Mouse (Mus musculus): ENCODE data around the gene Ppp2r1b. TPM values are rescaled to one million over a fixed set of nuclear protein-coding genes. Genes with fewer than 3 reads are reported as not detected.
A peak's percentile ranks its signal among the peaks of the same experiment; 100 is the strongest.

Gene Ppp2r1b
- polyA plus RNA-seq, 2 experiments: 25.2 to 51.0 TPM

DNA sequence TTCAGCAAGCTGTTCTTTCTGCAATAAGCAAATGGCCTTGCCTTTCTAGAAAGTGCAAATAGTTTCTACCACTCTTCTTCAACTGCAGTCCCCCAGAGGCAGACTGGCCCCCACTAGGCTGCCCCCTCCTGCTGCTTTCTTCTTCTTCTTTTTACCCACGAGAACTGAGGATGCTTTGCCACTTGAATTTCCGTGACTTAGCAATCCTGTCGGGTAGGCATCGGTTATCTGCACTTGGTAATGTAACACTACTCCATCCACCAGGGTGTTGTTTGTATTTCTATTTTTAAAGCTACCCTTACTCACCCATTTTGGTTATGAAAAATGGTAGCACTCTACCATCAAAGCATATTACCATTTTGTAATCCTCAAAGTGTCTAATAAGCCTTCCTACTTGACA is 44.9 kb downstream of the Ppp2r1b start:
- Histone ChIP-seq H3K4me1 (ENCODE audit: control insufficient read depth, insufficient read depth, low read length) (peaks cover 11% of the 10 kb centered on the region), H3K9ac (ENCODE audit: low read depth, low read length, severe bottlenecking) (no peak overlapping the region), H3K36me3 (ENCODE audit: control insufficient read depth, insufficient read depth, low read length) (peaks cover 12% of the 10 kb centered on the region; the same call in 1 of the 2 replicates), H3K4me2 (replicated peaks; ENCODE audit: low read depth, low read length, severe bottlenecking) (no peak overlapping the region), H3K9me3 (ENCODE audit: control insufficient read depth, low read length) (no peaks in the 10 kb centered on the region), H3K27ac (replicated peaks; ENCODE audit: low read depth, low read length) (no peak overlapping the region), H3K4me3 (replicated peaks; ENCODE audit: low read length) (no peak overlapping the region), H3K27me3 (ENCODE audit: control insufficient read depth, insufficient read depth, low read length) (no peaks in the 10 kb centered on the region)
- ATAC-seq (ENCODE audit: low FRiP score, low read depth) (no peak), DNase-seq (ENCODE audit: low spot score) (no peak)
- WGBS: 84% methylated on average over 4 of the region's 4 CpGs
- no peak for TF ChIP-seq POLR2A (IDR thresholded peaks at IDR 0.05; ENCODE audit: borderline replicate concordance, extremely low read depth, insufficient read depth, insufficient read length)

DNA sequence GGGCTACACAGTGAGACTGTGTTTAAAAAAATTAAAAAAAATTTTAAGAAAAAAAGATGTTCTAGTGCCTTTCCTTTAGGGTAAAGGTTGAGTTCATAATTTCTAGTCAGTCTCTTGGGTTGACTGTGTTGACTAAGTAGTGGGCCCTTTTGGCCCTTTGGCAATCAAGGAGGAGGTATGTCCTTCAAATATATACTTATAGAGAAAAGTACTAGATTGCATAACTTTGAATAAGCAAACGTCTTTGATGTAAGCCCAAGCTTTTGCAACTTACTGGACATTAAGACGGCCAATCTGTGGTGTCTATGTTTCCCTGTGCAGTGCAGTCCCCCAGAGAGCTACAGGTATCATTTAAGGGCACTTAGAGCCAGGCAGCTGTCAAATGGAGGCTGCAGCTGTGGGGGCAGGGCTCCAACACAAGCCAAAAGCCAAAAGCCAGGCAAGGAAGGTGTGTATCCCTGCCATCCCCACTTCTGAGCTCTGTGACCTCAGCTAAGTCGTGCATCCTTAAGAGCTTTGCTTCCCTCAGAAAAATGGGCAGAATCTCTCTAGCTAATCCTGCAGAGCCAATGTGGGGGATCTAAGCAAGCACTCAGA is 45.5 kb downstream of the Ppp2r1b start:
- Histone ChIP-seq H3K36me3 (ENCODE audit: control insufficient read depth, insufficient read depth, low read length) (peaks cover 18% of the 10 kb centered on the region; the same call in 1 of the 2 replicates), H3K4me2 (replicated peaks; ENCODE audit: low read depth, low read length, severe bottlenecking) (no peak overlapping the region), H3K27ac (replicated peaks; ENCODE audit: low read depth, low read length) (no peak overlapping the region), H3K9ac (ENCODE audit: low read depth, low read length, severe bottlenecking) (no peak overlapping the region), H3K4me3 (replicated peaks; ENCODE audit: low read length) (no peak overlapping the region), H3K27me3 (ENCODE audit: control insufficient read depth, insufficient read depth, low read length) (no peaks in the 10 kb centered on the region), H3K4me1 (ENCODE audit: control insufficient read depth, insufficient read depth, low read length) (peaks cover 5% of the 10 kb centered on the region), H3K9me3 (ENCODE audit: control insufficient read depth, low read length) (no peaks in the 10 kb centered on the region)
- no peak for DNase-seq (ENCODE audit: low spot score)
- TF ChIP-seq POLR2A (IDR thresholded peaks at IDR 0.05; ENCODE audit: borderline replicate concordance, extremely low read depth, insufficient read depth, insufficient read length): no peak
- ATAC-seq (ENCODE audit: low FRiP score, low read depth): no peak
- WGBS: 84% methylated on average over 3 of the region's 3 CpGs

DNA sequence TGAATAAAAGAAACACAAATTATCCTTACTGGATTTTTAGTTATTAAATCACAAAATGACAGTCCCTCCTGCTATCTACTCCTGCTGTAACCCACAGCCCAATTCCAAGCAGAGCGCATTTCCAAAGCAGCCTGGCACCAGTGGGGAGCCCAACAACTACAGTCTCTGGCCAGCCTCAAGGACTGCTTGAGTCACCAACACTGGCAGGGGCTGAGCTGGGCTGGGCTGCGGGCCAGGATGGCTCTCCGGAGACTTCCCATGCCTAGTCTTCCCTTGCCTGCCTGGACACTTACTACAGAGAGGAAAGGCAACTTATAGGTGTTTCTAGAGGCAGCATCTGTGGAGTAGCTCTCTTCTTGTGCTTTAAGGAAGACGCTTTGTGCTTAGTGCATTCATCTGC is 48.6 kb downstream of the Ppp2r1b start:
- TF ChIP-seq POLR2A (IDR thresholded peaks at IDR 0.05; ENCODE audit: borderline replicate concordance, extremely low read depth, insufficient read depth, insufficient read length): no peak
- Histone ChIP-seq H3K27ac (replicated peaks; ENCODE audit: low read depth, low read length) (no peak overlapping the region), H3K4me1 (ENCODE audit: control insufficient read depth, insufficient read depth, low read length) (no peaks in the 10 kb centered on the region), H3K9me3 (ENCODE audit: control insufficient read depth, low read length) (no peaks in the 10 kb centered on the region), H3K4me2 (replicated peaks; ENCODE audit: low read depth, low read length, severe bottlenecking) (no peak overlapping the region), H3K9ac (ENCODE audit: low read depth, low read length, severe bottlenecking) (no peak overlapping the region), H3K27me3 (ENCODE audit: control insufficient read depth, insufficient read depth, low read length) (no peaks in the 10 kb centered on the region), H3K4me3 (replicated peaks; ENCODE audit: low read length) (no peak overlapping the region), H3K36me3 (ENCODE audit: control insufficient read depth, insufficient read depth, low read length) (peaks cover 36% of the 10 kb centered on the region)
- WGBS: 84% methylated on average over 4 of the region's 4 CpGs
- ATAC-seq (ENCODE audit: low FRiP score, low read depth) (no peak), DNase-seq (ENCODE audit: low spot score) (no peak)

DNA sequence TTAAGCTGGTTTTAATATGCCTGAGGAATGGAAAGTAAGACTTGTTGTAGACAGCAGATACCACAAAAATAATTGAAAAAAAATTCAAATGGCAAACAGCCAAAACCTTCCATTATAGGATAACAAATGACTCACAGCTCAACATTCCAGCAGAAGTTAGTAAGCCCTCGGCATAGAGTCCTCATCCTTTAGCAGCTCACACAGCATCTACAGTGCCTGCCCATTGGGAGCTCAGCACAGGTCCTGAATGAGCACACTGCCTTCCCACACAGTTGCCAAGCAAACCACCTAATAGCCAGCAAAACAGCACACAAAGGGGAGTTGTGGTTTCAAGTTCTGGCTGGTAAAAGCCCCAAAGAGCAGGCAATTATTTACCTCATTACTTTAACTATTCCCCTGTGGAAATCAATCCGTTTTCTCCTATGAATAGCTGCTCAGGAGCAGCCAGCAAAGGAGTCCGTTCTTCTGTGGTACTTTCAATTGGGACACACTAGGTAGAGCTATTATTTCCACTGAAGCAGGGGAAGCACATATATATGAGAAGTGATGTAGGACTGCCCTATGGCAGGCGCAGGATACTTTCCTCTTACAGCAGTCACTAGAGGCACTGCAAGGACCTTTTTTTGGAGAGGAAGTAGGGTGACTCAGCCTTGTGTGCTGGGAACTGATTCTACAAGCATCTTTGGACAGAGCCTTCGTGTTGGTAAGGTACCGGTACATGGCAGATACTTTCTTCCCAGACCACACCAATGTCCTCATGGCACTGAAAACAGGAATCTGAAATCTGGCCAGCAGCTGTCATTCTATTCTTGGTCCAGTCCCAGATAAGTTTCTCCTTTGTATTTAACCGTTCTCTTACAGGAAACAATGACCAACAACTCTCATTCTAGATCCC is 55.2 kb downstream of the Ppp2r1b start:
- Histone ChIP-seq H3K36me3 (ENCODE audit: control insufficient read depth, insufficient read depth, low read length) (peaks cover 24% of the 10 kb centered on the region), H3K4me2 (replicated peaks; ENCODE audit: low read depth, low read length, severe bottlenecking) (no peak overlapping the region; the same call in 1 of the 2 replicates), H3K9me3 (ENCODE audit: control insufficient read depth, low read length) (no peaks in the 10 kb centered on the region), H3K27ac (replicated peaks; ENCODE audit: low read depth, low read length) (no peak overlapping the region; the same call in 1 of the 2 replicates), H3K27me3 (ENCODE audit: control insufficient read depth, insufficient read depth, low read length) (no peaks in the 10 kb centered on the region), H3K9ac (ENCODE audit: low read depth, low read length, severe bottlenecking) (no peak overlapping the region), H3K4me1 (ENCODE audit: control insufficient read depth, insufficient read depth, low read length) (peaks cover 11% of the 10 kb centered on the region), H3K4me3 (replicated peaks; ENCODE audit: low read length) (no peak overlapping the region)
- 47% methylated on average over 7 of the region's 7 CpGs for WGBS
- ATAC-seq (ENCODE audit: low FRiP score, low read depth) (peak; percentile 78), DNase-seq (ENCODE audit: low spot score) (peak; percentile 66)
- TF ChIP-seq POLR2A (IDR thresholded peaks at IDR 0.05; ENCODE audit: borderline replicate concordance, extremely low read depth, insufficient read depth, insufficient read length): no peak

DNA sequence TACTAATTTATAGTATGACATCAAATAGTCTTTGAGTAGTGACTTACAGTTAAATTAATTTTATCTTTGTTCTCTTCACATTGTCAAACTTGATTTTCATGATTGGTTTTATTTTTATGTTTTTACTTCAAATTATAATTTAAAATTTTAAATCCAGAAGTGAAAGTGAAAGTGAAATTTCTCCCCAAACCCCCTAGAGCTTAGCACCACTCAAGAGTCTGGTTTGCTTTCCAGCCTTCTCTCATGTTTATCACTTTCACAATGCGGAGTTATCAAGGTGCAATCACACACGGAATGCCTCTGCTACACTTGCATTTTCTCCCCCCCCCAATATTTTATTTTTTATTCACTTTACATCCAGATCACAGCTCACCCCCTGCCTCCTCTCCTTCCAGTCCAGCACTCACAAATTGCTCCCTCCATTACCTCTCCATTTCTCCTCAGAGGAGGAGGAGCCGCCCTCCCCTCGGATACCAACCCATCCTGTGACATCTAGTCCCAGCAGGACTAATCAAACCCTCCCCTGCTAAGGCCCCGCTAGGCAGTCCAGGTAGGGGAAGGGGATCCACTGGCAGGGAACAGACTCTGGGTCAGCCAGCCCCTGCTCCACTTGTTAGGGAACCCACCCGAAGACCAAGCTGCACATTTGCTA is 59.2 kb downstream of the Ppp2r1b start:
- Histone ChIP-seq H3K36me3 (ENCODE audit: control insufficient read depth, insufficient read depth, low read length) (peaks cover 3% of the 10 kb centered on the region; the same call in 1 of the 2 replicates), H3K4me3 (replicated peaks; ENCODE audit: low read length) (no peak overlapping the region), H3K27ac (replicated peaks; ENCODE audit: low read depth, low read length) (no peak overlapping the region), H3K4me2 (replicated peaks; ENCODE audit: low read depth, low read length, severe bottlenecking) (no peak overlapping the region), H3K4me1 (ENCODE audit: control insufficient read depth, insufficient read depth, low read length) (peaks cover 11% of the 10 kb centered on the region), H3K9me3 (ENCODE audit: control insufficient read depth, low read length) (no peaks in the 10 kb centered on the region), H3K9ac (ENCODE audit: low read depth, low read length, severe bottlenecking) (no peak overlapping the region), H3K27me3 (ENCODE audit: control insufficient read depth, insufficient read depth, low read length) (no peaks in the 10 kb centered on the region)
- ATAC-seq (ENCODE audit: low FRiP score, low read depth) (no peak), DNase-seq (ENCODE audit: low spot score) (no peak)
- no peak for TF ChIP-seq POLR2A (IDR thresholded peaks at IDR 0.05; ENCODE audit: borderline replicate concordance, extremely low read depth, insufficient read depth, insufficient read length)
- 73% methylated on average over 6 of the region's 6 CpGs for WGBS

Data from limb, embryonic 14.5 days (tissue).